Mouse (Mus musculus): Measurements from ENCODE around the gene Npas3. TPM values are rescaled to one million over a fixed set of nuclear protein-coding genes. Genes with fewer than 3 reads are reported as not detected.

The Npas3 gene
- polyA plus RNA-seq, 1 experiment = 0.18 TPM

- H3K27me3 ChIP-seq (ENCODE audit: control insufficient read depth, insufficient read depth, insufficient read length) = no peaks in the 10 kb centered on the region
- no peak overlapping the region for H3K4me3 ChIP-seq
- no peaks in the 10 kb centered on the region for H3K36me3 ChIP-seq (ENCODE audit: control insufficient read depth, insufficient read depth)
- no peak overlapping the region for H3K4me2 ChIP-seq (ENCODE audit: low read depth)
- no peak overlapping the region for H3ac ChIP-seq (ENCODE audit: control insufficient read depth, insufficient read length)
- no peak for TF ChIP-seq MAX (IDR thresholded peaks at IDR 0.05; ENCODE audit: low read depth)
- TF ChIP-seq E2F4 (IDR thresholded peaks at IDR 0.05; ENCODE audit: insufficient read depth) = no peak
- no peak for TF ChIP-seq POLR2A (IDR thresholded peaks at IDR 0.05; ENCODE audit: insufficient read length, low read depth)
- no peak for TF ChIP-seq SRF (IDR thresholded peaks at IDR 0.05; ENCODE audit: control insufficient read depth, insufficient read length, low read depth)
- no peak for TF ChIP-seq REST (IDR thresholded peaks at IDR 0.05; ENCODE audit: insufficient read depth, insufficient read length)
- TF ChIP-seq USF1 (IDR thresholded peaks at IDR 0.05; ENCODE audit: low read depth) = no peak
- TF ChIP-seq MYOD1 (IDR thresholded peaks at IDR 0.05; ENCODE audit: control insufficient read depth in 1 of 3, insufficient read length in 2 of 3, low read depth in 2 of 3) = no peak
- TF ChIP-seq CEBPB (IDR thresholded peaks at IDR 0.05; ENCODE audit: insufficient read depth, poor library complexity, severe bottlenecking) = no peak
- TF ChIP-seq POLR2AphosphoS2 (IDR thresholded peaks at IDR 0.05; ENCODE audit: insufficient read length, low read depth) = no peak
- no peak for TF ChIP-seq TCF12 (IDR thresholded peaks at IDR 0.05; ENCODE audit: insufficient read depth, poor library complexity, severe bottlenecking)
- no peaks in the 10 kb centered on the region for H3K79me2 ChIP-seq (ENCODE audit: control insufficient read depth, insufficient read depth)
Observed at GRCm38 (mm10) chr12:53427153-53427552, 178.7 kb downstream of the Npas3 start.

- Histone ChIP-seq H3K4me2 (ENCODE audit: low read depth) (no peak overlapping the region), H3ac (ENCODE audit: control insufficient read depth, insufficient read length) (no peak overlapping the region), H3K4me3 (no peak overlapping the region), H3K79me2 (ENCODE audit: control insufficient read depth, insufficient read depth) (no peaks in the 10 kb centered on the region), H3K36me3 (ENCODE audit: control insufficient read depth, insufficient read depth) (no peaks in the 10 kb centered on the region), H3K27me3 (ENCODE audit: control insufficient read depth, insufficient read depth, insufficient read length) (no peaks in the 10 kb centered on the region)
- TF ChIP-seq TCF12 (IDR thresholded peaks at IDR 0.05; ENCODE audit: insufficient read depth, poor library complexity, severe bottlenecking) = no peak
Observed at GRCm38 (mm10) chr12:53442029-53442428, 193.6 kb downstream of the Npas3 start.

GRCm38 (mm10) chr12:53447469-53447868 lies 199.0 kb downstream of the Npas3 start:
- Histone ChIP-seq H3K27me3 (ENCODE audit: control insufficient read depth, insufficient read depth, insufficient read length) (no peaks in the 10 kb centered on the region), H3K4me3 (no peak overlapping the region), H3ac (ENCODE audit: control insufficient read depth, insufficient read length) (no peak overlapping the region), H3K79me2 (ENCODE audit: control insufficient read depth, insufficient read depth) (no peaks in the 10 kb centered on the region), H3K36me3 (ENCODE audit: control insufficient read depth, insufficient read depth) (no peaks in the 10 kb centered on the region), H3K4me2 (ENCODE audit: low read depth) (no peak overlapping the region)
- no peak for TF ChIP-seq TCF3 (IDR thresholded peaks at IDR 0.05; ENCODE audit: insufficient read length, low read depth)
- no peak for TF ChIP-seq POLR2AphosphoS2 (IDR thresholded peaks at IDR 0.05; ENCODE audit: insufficient read length, low read depth)
- no peak for TF ChIP-seq MYOD1 (IDR thresholded peaks at IDR 0.05; ENCODE audit: control insufficient read depth in 1 of 3, insufficient read length in 2 of 3, low read depth in 2 of 3)
- no peak for TF ChIP-seq REST (IDR thresholded peaks at IDR 0.05; ENCODE audit: insufficient read depth, insufficient read length)

- H3K79me2 ChIP-seq (ENCODE audit: control insufficient read depth, insufficient read depth) = no peaks in the 10 kb centered on the region
- H3K4me3 ChIP-seq = no peak overlapping the region
- no peak overlapping the region for H3K4me2 ChIP-seq (ENCODE audit: low read depth)
- no peak overlapping the region for H3ac ChIP-seq (ENCODE audit: control insufficient read depth, insufficient read length)
- no peaks in the 10 kb centered on the region for H3K36me3 ChIP-seq (ENCODE audit: control insufficient read depth, insufficient read depth)
- H3K27me3 ChIP-seq (ENCODE audit: control insufficient read depth, insufficient read depth, insufficient read length) = no peaks in the 10 kb centered on the region
- no peak for TF ChIP-seq POLR2A (IDR thresholded peaks at IDR 0.05; ENCODE audit: insufficient read length, low read depth)
- no peak for TF ChIP-seq CEBPB (IDR thresholded peaks at IDR 0.05; ENCODE audit: insufficient read depth, poor library complexity, severe bottlenecking)
- no peak for TF ChIP-seq TCF12 (IDR thresholded peaks at IDR 0.05; ENCODE audit: insufficient read depth, poor library complexity, severe bottlenecking)
- no peak for TF ChIP-seq USF1 (IDR thresholded peaks at IDR 0.05; ENCODE audit: low read depth)
Observed at GRCm38 (mm10) chr12:53448040-53448439, 199.6 kb downstream of the Npas3 start.

- no peak overlapping the region for H3K4me2 ChIP-seq (ENCODE audit: low read depth)
- no peaks in the 10 kb centered on the region for H3K27me3 ChIP-seq (ENCODE audit: control insufficient read depth, insufficient read depth, insufficient read length)
- no peak for TF ChIP-seq POLR2A (IDR thresholded peaks at IDR 0.05; ENCODE audit: insufficient read length, low read depth)
- TF ChIP-seq MYOD1 (IDR thresholded peaks at IDR 0.05; ENCODE audit: control insufficient read depth in 1 of 3, insufficient read length in 2 of 3, low read depth in 2 of 3) = no peak
- no peak for TF ChIP-seq MAX (IDR thresholded peaks at IDR 0.05; ENCODE audit: low read depth)
- no peak for TF ChIP-seq USF1 (IDR thresholded peaks at IDR 0.05; ENCODE audit: low read depth)
- no peak for TF ChIP-seq TCF3 (IDR thresholded peaks at IDR 0.05; ENCODE audit: insufficient read length, low read depth)
- TF ChIP-seq TCF12 (IDR thresholded peaks at IDR 0.05; ENCODE audit: insufficient read depth, poor library complexity, severe bottlenecking) = no peak
- TF ChIP-seq MYOG (IDR thresholded peaks at IDR 0.05; ENCODE audit: control insufficient read depth in 1 of 3, insufficient read depth in 1 of 3, insufficient read length in 2 of 3, low read depth in 2 of 3) = no peak
- no peak for TF ChIP-seq CEBPB (IDR thresholded peaks at IDR 0.05; ENCODE audit: insufficient read depth, poor library complexity, severe bottlenecking)
- TF ChIP-seq E2F4 (IDR thresholded peaks at IDR 0.05; ENCODE audit: insufficient read depth) = no peak
- TF ChIP-seq POLR2AphosphoS2 (IDR thresholded peaks at IDR 0.05; ENCODE audit: insufficient read length, low read depth) = no peak
- no peak for TF ChIP-seq REST (IDR thresholded peaks at IDR 0.05; ENCODE audit: insufficient read depth, insufficient read length)
- no peak for TF ChIP-seq SRF (IDR thresholded peaks at IDR 0.05; ENCODE audit: control insufficient read depth, insufficient read length, low read depth)
- H3K79me2 ChIP-seq (ENCODE audit: control insufficient read depth, insufficient read depth) = no peaks in the 10 kb centered on the region
- H3K4me3 ChIP-seq = no peak overlapping the region
- no peak overlapping the region for H3ac ChIP-seq (ENCODE audit: control insufficient read depth, insufficient read length)
- H3K36me3 ChIP-seq (ENCODE audit: control insufficient read depth, insufficient read depth) = no peaks in the 10 kb centered on the region
Observed at GRCm38 (mm10) chr12:53467549-53467948, 219.1 kb downstream of the Npas3 start.
